Mouse (Mus musculus) frontal cortex, adult 2 months (tissue): ENCODE measurements at regions not wholly inside any gene's neighbourhood (a gene's known extent, or its start where the extent isn't known, plus 50 kb on each side); places are given as distances from the start of the nearest gene placed in this dataset.
A peak's percentile ranks its signal among the peaks of the same experiment; 100 is the strongest.

Experiments used
- DNase-seq, 2 experiments: peaks; one replicate each; pipeline ENCODE4 v3.0.0; 2022; ENCODE audit warnings: low spot score in 1 of 2; ENCODE audit errors: extremely low spot score in 1 of 2

DNA sequence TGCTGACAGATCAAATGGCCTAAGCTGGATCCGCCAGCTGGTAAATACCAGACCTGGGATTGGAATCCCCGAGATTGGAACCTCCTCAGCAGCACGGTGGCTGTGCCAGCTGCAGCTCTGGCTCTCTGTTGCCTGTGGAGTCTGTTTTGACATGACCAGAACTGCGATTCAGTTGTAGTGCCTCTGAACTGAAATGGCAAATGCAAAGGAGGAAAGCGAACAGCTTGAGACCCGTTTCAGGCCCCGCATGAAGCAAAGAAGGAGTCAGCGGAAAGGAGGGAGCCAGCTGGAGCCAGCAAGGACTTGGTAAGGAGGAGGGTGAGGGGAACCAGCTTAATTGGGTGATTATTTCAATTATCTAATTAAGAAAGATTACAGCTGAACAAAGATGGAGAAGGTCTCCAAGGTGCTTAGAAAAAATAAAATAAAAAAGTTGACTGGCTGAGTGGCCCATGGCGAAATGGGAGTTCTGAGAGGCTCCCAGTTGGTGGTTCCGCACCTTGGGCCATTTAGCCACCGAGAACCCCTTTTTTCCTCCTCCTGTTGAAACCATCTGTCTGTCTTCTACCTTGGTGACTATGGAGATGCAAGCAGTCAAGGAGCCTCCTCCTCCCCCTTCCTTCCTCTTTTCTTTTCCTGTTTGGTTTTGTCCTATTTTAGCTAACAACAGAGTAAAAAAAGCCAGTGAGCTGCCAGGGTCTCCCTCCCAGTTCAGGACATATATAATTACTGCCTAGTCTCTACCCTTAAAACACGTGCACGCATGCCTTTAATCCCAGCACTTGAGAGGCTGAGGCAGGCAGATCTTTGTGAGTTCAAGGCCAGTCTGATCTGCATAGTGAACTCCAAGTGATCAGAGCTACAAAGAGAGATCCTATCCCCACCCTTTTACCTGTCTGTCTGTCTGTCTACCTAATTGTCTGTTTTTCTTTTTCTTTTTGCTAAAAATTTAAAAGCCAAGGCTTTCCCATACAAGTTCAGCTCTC is 54.3 kb upstream of the Rybp start:
- DNase-seq = peak in 1 of 2 experiments; percentile 12

- DNase-seq = no peak
Measured at GRCm38 (mm10) chr6:100338291-100338690, 51.0 kb upstream of the Rybp start.
